In the genomic region with DNA sequence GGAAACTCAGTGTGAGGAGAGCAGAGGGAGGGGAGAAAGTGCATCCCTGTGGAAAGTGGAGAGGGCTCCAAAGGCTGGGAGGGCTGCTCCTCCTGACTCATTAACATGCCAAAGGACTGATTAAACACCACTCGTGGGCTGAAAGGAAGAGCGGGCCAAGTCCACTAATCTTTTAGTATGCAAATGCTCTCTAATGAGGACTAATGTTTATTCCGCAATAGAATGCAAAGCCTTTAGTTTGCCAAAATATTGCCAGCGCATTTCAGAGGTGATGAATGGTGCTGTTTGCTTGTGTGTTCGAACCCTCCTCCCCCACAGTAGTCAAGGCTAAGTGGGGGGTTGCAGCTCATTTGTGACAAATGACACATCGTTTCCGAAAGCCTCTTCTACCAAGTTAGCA, we compare ENCODE assay signal across 12 mouse cellular contexts.
DNase-seq lines count a peak whose midpoint lies in the region; ATAC-seq and TF ChIP-seq lines count a peak whose summit lies in the region.
"Had no signal": no experiment of that assay in that cellular context is flagged by ENCODE, and none has a peak within 500 bp of the region (broad histone marks: within the 10 kb centered on the region; RNA-seq: fewer than 3 reads in every experiment).

No protein-coding gene starts in this region.

- H3K27me3 ChIP-seq in kidney, embryonic 16.5 days (ENCODE audit: insufficient read depth, low read length) = no peaks in the 10 kb centered on the region
- no peaks in the 10 kb centered on the region for H3K27me3 ChIP-seq in kidney, embryonic 14.5 days (ENCODE audit: control insufficient read depth, insufficient read depth, low read length)
- H3K27me3 ChIP-seq in forebrain, postnatal 0 days (ENCODE audit: insufficient read depth, low read length) = peaks cover 59% of the 10 kb centered on the region
- no peaks in the 10 kb centered on the region for H3K27me3 ChIP-seq in neural tube, embryonic 12.5 days (replicated peaks)

- no peaks in the 10 kb centered on the region for H3K36me3 ChIP-seq in kidney, embryonic 16.5 days (ENCODE audit: insufficient read depth, low read length)
- no peaks in the 10 kb centered on the region for H3K36me3 ChIP-seq in kidney, embryonic 14.5 days (ENCODE audit: control insufficient read depth, insufficient read depth, low read length)
- H3K36me3 ChIP-seq in forebrain, postnatal 0 days (ENCODE audit: insufficient read depth) = no peaks in the 10 kb centered on the region
- no peaks in the 10 kb centered on the region for H3K36me3 ChIP-seq in neural tube, embryonic 12.5 days

- no peak overlapping the region for H3K4me2 ChIP-seq in kidney, embryonic 16.5 days (replicated peaks; ENCODE audit: low read depth, low read length)
- H3K4me2 ChIP-seq in kidney, embryonic 14.5 days (replicated peaks; ENCODE audit: low read depth, low read length) = no peak overlapping the region
- no peak overlapping the region for H3K4me2 ChIP-seq in forebrain, postnatal 0 days (ENCODE audit: low read depth)
- H3K4me2 ChIP-seq in neural tube, embryonic 12.5 days (replicated peaks) = no peak overlapping the region

- no peaks in the 10 kb centered on the region for H3K9me3 ChIP-seq in kidney, embryonic 16.5 days (ENCODE audit: low read length)
- H3K9me3 ChIP-seq in kidney, embryonic 14.5 days (ENCODE audit: control insufficient read depth, low read length) = no peaks in the 10 kb centered on the region
- 0 out of 2 replicates have a peak, but pooled peaks cover under 1% of the 10 kb centered on the region for H3K9me3 ChIP-seq in forebrain, postnatal 0 days (ENCODE audit: low read length)
- H3K9me3 ChIP-seq in neural tube, embryonic 12.5 days = no peaks in the 10 kb centered on the region

- H3K4me3 ChIP-seq in kidney, embryonic 16.5 days (ENCODE audit: low read length) = no peak overlapping the region
- H3K4me3 ChIP-seq in kidney, embryonic 14.5 days (ENCODE audit: low read length) = no peak overlapping the region
- H3K4me3 ChIP-seq in forebrain, postnatal 0 days (ENCODE audit: low read depth, low read length) = no peak overlapping the region
- H3K4me3 ChIP-seq in neural tube, embryonic 12.5 days = no peak overlapping the region

- no peak for TF ChIP-seq CTCF in forebrain, postnatal 0 days (IDR thresholded peaks at IDR 0.05; ENCODE audit: low read depth)

- WGBS in kidney, embryonic 16.5 days = 22% methylated on average over 7 of the region's 7 CpGs
- WGBS in kidney, embryonic 14.5 days = 22% methylated on average over 7 of the region's 7 CpGs
- WGBS in forebrain, postnatal 0 days = 8% methylated on average over 7 of the region's 7 CpGs
- 8% methylated on average over 7 of the region's 7 CpGs for WGBS in neural tube, embryonic 12.5 days

- peaks cover 8% of the 10 kb centered on the region for H3K4me1 ChIP-seq in kidney, embryonic 16.5 days (ENCODE audit: insufficient read depth, low read length)
- H3K4me1 ChIP-seq in kidney, embryonic 14.5 days (ENCODE audit: control insufficient read depth, insufficient read depth, low read length) = no peaks in the 10 kb centered on the region
- no peaks in the 10 kb centered on the region for H3K4me1 ChIP-seq in forebrain, postnatal 0 days (ENCODE audit: insufficient read depth)
- no peaks in the 10 kb centered on the region; the same call in 1 of the 2 replicates for H3K4me1 ChIP-seq in neural tube, embryonic 12.5 days

- no peak overlapping the region for H3K9ac ChIP-seq in kidney, embryonic 16.5 days (replicated peaks; ENCODE audit: low read length)
- no peak overlapping the region for H3K9ac ChIP-seq in kidney, embryonic 14.5 days (ENCODE audit: low read depth, low read length)
- H3K9ac ChIP-seq in forebrain, postnatal 0 days = no peak overlapping the region
- H3K9ac ChIP-seq in neural tube, embryonic 12.5 days = no peak overlapping the region

- no peak overlapping the region for H3K27ac ChIP-seq in kidney, embryonic 16.5 days (ENCODE audit: low read length)
- no peak overlapping the region for H3K27ac ChIP-seq in kidney, embryonic 14.5 days (ENCODE audit: low read depth, low read length)
- H3K27ac ChIP-seq in forebrain, postnatal 0 days (ENCODE audit: low read depth, low read length) = no peak overlapping the region
- no peak overlapping the region for H3K27ac ChIP-seq in neural tube, embryonic 12.5 days
- H3K27ac ChIP-seq: macrophage had no signal

- DNase-seq in R1 (ENCODE audit: low read depth, low spot score) = peak; percentile 80
- DNase-seq in forebrain, postnatal 0 days = peak; percentile 59
- DNase-seq in layer of hippocampus, postnatal 25 days (ENCODE audit: extremely low spot score in 1 of 2, low spot score in 1 of 2) = no peak
- DNase-seq in heart, adult 8-10 months (ENCODE audit: low spot score) = no peak
- DNase-seq in gastrocnemius, postnatal 4 days (ENCODE audit: low spot score in 2 of 2) = no peak
- DNase-seq: cerebellum, postnatal 36 days; gastrocnemius, postnatal 25 days; kidney, adult 8-10 months had no signal

- peak; percentile 50; the same call in 1 of the 2 replicates for ATAC-seq in kidney, embryonic 16.5 days (ENCODE audit: low FRiP score, low TSS enrichment)
- ATAC-seq in kidney, embryonic 14.5 days (ENCODE audit: low FRiP score, low TSS enrichment) = no peak
- peak; percentile 86 for ATAC-seq in forebrain, postnatal 0 days
- ATAC-seq in neural tube, embryonic 12.5 days (ENCODE audit: low FRiP score, low read depth) = peak; percentile 84

Comparison
In these comparisons a context has a peak if more than half of its experiments do, and no peak if none do; other contexts are left out.
1. DNase-seq: peak in R1 (single experiment) and forebrain, postnatal 0 days (single experiment); none in layer of hippocampus, postnatal 25 days (0 of 2), heart, adult 8-10 months (single experiment) and gastrocnemius, postnatal 4 days (0 of 2).